Mouse (Mus musculus) cerebellum, postnatal 25 days (tissue): ENCODE data around the gene Ndufa7.
"Not testable (repeated sequence)": the region's sequence is repeated elsewhere in the genome, so short reads cannot be mapped to it uniquely, and the experiment has no call there.

ENCODE experiments used
- DNase-seq, 2 experiments: peaks; one replicate each; pipeline ENCODE4 v3.0.0; 2021; ENCODE audit warnings: mixed read lengths in 2 of 2

The Ndufa7 gene

DNA sequence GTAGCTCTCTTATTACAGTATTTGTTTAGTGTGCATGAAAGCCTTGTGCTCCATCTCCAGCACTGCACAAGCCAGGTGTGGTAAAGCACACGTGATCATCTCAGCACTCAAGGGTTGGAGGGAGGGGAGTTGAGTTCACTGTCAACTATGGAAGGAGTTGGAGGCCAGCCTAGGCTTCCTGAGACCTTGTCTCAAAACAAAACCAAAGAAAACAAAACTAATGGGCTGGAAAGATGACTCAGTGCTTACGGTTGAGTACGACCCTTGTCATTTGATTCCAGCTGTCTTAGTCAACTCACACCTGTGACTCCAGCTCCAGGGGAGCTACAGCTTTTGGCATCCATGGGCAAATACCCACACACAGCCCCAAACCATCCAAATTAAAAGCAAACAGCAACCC, 11.9 kb upstream of the Ndufa7 start:
- no peak for DNase-seq

DNA sequence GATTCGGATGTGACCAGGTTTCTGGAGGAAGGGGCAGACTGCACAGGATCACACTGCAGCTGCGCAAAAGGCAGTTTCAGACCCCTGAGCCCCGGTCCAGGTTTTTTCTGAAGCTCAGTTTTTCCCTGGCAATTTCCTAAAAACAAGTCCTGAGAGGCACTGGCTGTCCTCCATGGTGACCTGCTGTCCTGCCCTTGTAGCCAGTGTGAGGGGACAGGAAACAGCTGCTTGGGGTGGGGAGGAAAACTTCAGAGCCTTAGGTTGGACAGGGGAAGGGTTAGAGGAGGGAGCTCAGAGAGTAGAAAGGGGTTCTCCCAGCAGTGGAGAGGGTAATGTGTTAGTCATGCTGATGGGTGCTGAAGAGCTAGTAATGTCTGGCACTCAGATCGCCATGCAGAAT, 11.4 kb upstream of the Ndufa7 start:
- DNase-seq: no peak

DNA sequence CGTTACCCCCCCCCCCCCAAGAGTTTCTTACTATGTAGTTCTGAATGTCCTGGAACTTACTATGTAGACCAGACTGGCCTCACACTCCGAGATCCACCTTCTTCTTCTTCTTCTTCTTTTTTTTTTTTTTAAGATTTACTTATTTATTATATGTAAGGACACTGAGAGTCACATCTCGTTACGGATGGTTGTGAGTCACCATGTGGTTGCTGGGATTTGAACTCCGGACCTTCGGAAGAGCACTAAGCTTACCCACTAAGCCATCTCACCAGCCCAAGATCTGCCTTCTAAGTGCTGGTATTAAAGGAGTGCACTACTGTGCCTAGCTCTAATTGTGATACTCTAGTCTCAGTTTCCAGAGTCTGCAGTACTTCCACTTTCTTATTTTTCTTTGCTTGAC, 9.0 kb upstream of the Ndufa7 start:
- no peak for DNase-seq

DNA sequence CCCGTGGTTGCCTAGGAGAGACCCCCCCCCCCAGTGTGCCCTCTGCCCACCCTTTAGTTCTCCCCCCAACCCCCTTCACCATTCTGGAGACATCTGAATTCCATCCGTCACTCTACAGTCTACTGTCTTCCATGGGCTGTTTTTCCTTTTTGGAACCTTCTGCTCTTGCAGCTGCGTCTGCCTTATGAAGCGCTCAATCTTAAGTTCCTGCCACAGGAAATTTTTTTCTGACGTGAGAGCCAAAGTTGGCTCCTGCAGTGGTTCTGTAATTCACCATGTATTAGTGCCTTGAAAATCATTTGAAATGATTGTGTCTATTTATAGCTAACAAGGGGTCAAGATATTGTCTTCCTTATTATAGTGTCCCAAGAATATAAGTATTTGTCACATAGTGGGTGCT, 7.8 kb upstream of the Ndufa7 start:
- no peak for DNase-seq

DNA sequence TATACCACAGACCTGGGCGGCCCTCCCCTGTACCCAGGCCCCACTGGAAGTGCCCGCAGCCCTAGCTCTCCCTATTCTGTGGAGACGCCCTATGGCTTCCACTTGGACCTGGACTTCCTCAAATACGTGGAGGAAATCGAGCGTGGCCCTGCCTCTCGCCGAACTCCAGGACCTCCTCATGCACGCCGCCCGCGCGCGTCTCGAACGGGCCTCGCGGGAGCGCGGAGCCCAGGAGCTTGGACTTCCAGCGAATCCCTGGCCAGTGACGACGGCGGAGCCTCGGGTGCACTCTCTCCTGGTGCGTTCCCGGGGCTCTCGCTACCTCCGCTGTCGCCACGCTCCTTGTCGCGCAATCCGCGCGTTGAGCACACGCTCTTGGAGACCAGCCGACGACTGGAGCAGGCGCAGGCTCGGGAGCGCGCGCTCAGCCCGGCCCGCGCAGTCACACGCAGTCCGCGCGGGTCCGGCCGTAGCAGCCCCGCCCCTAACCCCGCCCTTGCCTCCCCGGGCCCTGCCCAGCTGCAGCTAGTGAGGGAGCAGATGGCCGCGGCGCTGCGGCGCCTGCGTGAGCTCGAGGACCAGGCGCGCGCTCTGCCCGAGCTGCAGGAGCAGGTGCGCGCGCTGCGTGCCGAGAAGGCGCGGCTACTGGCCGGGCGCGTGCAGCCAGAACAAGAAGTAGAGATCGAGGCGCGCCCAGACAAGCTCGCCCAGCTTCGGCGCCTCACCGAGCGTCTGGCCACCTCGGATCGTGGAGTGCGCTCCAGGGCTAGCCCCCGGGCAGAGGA, 7.0 kb upstream of the Ndufa7 start:
- DNase-seq: peak; percentile 95 to 97

DNA sequence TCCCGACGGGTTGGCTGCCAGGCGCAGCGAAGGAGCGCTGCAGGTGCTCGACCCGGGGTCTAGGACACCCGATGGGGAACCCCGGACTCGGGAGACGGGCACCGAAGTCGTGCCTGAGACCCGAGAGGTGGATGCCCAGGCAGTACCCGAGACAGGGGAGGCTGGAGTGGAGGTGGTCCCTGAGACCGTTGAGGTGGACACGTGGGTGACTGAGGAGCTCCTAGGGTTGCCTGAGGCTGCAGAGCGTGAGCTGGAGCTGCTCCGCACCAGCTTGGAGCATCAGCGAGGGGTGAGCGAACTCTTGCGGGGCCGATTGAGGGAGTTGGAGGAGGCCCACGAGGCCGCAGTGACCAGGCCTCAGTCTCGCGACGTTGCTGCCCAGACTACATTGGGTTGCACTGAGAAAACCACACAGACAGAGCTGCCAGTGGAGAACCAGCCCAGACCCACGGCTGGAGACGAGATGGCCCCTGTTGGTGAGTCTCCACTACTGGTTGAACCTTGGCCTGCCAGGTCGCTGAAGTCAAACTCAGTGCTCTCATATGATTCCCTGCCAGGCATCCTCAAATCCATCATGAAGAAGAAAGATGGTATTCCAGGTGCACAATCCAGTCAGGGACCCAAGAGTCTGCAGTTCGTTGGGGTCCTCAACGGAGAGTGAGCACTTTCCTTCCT, 6.3 kb upstream of the Ndufa7 start:
- no peak for DNase-seq

DNA sequence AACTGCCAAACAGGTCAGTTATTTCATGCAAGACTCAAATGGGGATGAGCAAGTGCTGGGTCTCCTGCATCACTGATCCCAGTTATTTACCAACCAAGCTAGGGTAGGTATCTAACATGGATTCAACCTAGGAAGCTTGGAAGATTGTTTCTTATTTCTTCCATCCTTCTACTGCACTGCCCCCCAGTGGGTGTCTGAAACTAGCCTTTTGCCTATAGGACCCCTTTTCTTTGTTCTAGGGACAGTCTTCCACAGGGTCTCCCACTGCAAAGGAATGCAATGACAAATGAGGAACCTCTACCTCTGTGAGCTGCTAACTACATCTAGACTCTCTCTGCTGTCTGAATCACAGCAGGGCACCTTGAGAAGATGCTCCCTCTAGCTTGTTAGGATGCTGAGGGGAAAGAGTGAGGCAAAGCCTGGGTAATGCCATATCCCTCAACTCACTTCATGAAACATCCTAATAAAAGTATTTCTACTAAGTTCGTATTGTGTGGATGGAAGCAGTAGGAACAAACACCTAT, 1.9 kb upstream of the Ndufa7 start:
- no peak for DNase-seq

DNA sequence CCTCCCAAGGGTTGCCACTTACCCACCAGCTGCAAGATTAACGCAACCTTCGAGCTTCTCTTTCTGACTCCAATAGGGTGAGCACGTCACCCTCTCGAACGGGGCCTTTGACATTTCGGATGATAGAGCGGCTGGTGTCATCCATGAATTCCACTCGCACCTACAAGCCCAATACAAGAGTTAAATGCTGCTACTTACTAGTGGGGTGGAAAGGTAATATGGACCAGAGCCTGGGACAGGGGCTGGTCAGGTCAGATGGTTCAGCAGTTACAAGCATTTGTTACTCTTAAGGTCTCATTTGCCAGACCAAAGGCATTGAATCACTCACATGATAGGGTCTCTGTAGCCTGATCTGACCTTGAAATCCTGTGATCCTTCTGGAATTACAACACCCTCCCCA, 1.2 kb upstream of the Ndufa7 start:
- not testable (repeated sequence) for DNase-seq

DNA sequence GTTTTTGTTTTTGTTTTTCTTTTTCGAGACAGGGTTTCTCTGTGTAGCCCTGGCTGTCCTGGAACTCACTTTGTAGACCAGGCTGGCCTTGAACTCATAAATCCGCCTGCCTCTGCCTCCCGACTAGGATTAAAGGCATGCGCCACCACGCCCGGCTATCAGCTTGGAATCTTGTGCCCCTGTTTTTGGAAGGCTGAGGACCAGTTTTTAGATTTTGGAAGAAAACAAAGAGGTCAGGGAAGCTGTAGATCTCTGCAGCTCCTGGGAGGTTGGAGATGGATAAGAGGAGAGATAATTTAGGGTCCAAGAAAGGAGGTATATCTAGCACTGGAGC, 592 bp downstream of the Ndufa7 start:
- DNase-seq: not testable (repeated sequence)

DNA sequence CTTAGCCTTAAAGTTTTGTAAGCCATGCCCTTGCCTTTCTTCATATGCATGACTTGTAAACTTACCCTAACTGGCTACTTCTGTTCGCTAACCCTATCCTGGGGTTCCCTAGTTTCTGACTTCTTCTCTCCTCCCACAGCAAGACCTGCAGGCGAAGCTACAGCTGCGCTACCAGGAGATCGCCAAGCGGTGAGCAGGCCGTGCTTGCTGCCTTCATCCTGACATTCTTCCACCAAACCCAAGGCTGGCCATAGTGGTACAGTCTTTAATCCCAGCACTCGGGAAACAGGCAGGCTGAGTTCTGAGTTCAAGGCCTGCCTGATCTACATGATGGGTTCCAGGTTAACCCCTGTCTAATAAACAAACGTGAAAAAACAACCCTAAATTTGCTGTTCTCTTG, 1.1 kb downstream of the Ndufa7 start:
- no peak for DNase-seq

DNA sequence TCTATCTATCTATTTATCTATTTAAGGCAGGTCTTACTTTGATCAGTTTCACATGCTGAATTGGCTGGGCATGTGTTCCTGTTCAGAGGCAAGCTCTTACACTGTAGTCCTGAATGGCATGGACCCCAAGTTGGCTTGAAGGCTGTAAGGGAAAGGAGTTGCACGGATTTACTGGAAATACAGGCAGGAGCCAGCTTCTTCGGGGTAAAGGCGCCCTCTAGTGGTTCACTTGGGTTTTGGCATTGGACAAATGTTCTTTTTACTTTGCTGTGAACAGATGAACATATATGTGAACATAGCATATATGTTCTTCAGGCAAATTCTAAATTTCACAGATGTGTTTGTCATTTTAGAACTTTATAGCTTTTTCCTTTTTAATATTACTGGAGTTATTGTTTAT, 2.5 kb downstream of the Ndufa7 start:
- DNase-seq: peak; percentile 70 to 81

DNA sequence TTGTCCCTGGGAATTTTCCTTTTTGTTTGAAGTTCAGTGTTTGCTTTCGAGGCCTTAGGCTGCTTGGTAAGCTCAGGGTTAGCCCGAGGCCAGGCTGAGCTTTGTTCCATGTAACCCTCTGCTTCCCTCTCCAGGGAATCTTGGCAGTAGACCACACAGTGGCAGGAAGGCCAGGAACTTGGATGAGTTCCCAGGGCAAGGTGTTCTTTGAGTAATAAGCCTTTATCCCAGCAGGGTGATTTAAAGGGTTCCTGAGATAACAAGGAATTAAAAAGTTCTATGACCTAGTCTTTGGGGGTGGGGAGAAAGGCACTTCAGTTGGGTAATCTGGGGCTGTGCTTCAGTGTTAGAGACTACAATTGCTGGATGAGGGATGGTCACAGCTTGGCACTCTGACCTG, 4.5 kb downstream of the Ndufa7 start:
- peak; percentile 65 to 76 for DNase-seq

DNA sequence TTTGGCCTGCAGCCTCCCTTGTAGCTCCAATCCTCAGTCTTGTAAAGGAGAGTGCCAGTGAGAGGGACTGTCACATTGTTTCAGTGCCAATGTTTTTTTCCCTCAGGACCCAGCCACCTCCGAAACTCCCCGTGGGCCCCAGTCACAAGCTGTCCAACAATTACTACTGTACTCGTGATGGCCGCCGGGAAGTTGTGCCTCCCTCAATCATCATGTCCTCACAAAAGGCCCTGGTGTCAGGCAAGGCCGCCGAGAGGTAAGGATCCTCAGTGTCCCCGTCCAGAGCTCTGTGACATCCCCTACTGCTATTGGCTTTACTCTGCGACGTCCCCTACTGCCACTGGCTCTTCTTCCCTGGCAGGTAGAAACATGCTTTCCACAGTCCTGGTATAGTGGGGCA, 5.2 kb downstream of the Ndufa7 start:
- DNase-seq: no peak

DNA sequence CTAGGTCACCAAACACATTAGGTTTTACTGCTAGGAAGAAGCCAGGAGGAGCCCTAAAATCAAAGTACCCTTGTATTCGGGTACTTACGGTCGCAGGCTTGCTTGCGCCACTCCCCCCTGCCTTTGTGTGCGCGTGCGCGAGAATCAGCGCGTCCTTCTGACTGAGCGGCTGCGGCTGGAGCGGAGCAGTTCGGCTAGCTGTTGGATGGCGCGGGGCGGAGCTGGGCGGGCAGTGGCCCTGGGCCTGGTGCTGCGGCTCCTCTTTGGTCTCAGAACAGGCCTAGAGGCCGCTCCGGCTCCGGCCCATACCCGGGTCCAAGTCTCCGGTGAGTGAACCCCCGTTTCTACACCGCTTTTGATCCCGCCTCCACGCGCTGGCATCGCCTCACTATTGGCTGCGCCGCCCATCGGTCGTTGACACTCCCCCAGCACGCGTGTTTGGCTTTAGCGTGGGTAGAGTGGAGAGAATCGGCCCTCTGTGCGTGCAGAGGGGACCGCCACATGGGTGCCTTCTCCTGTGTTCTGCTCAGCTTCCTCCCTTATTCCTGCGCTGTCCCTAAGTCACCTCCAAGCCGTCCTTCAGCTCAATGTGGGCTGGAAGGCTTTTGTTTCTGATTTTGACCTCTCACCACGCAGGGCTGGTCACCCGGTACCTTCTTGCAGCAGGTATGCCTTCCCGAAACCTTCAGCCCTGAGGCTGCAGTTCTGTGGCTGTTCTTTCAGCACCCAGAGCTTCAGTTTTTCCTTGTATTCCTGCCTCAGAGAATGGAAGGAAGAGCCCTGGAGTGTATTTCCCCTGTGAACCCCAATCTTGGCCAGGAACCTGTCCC, 18.8 kb downstream of the Ndufa7 start, which contains the start of gene Cd320:
Gene Cd320 (plus strand): TSS at position 126 of the 830 bp plus-strand sequence.
- DNase-seq: peak; percentile 95 to 97

DNA sequence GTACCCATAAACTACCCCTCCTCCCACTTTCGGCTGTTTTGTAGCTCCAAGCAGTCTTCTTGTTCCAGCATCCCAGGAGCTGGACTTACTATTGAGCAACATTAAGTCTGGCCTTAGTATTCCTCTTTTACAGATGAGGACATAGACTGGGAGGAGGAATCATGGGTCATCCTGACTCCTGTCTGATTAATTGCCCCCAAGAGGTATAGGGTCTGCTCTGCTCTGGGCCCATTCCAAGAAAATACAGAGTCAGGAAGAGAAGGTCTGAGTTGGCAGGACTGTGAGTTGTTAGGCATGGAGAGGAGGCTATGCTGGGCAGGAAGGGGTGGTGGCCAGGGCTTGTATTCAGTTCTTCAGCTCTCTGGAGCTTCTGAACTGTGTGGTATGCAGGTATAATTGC, 19.8 kb downstream of the Ndufa7 start:
- DNase-seq: no peak

DNA sequence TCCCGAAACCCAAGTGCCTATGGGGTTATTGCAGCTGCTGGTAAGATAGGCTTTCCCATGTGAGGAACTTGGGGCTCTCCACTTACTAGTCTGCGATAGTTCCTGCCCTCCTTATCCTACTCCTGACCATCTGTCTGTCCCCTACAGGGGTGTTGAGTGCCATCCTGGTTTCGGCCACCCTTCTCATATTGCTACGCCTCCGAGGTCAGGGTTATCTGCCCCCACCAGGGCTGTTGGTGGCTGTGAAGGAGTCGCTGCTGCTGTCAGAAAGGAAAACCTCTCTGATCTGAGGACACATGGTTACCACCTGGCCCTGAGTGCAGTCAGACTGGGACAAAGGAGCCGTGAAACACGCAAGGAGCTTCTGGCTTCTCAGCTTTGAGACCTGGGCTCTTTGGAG, 23.8 kb downstream of the Ndufa7 start:
- no peak for DNase-seq

DNA sequence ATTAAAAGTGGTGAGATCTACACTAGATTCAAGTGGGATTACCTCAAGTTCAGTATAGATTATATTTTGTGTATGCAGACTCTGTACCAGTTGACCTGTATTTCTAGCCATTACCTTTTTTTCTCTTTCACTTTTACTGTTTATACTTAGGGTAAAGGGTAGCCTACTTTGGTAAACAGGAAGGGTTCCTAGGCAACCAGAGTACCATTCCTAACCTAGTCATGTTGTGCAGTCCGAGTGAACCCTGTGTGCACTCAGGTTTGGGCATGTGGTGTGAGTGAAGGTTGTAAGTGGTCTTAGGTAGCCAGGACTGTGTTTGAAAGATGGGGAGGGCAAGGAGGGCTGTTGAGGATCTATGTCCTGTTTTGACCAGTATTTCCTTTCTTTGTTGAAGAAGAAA, 27.0 kb downstream of the Ndufa7 start:
- no peak for DNase-seq

DNA sequence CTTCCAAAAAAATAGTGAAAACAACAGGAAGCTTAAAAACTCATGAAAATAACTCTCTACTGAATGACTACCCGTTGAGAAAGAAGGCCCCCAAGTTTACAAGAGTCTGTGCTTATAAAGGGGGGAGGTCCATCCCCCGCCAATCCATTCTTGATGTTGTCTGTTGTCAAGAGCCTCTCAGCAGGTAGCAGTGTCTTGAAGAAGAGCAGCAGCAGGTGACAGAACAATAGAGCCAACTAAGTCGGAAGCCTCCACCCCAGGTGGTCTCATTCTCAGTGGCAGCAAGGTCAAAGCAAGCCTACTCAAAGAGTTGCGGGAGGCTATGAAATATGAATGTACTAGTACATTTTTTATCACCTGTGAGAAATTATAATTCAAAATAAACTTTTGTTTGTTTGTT, 33.4 kb downstream of the Ndufa7 start:
- DNase-seq: no peak

DNA sequence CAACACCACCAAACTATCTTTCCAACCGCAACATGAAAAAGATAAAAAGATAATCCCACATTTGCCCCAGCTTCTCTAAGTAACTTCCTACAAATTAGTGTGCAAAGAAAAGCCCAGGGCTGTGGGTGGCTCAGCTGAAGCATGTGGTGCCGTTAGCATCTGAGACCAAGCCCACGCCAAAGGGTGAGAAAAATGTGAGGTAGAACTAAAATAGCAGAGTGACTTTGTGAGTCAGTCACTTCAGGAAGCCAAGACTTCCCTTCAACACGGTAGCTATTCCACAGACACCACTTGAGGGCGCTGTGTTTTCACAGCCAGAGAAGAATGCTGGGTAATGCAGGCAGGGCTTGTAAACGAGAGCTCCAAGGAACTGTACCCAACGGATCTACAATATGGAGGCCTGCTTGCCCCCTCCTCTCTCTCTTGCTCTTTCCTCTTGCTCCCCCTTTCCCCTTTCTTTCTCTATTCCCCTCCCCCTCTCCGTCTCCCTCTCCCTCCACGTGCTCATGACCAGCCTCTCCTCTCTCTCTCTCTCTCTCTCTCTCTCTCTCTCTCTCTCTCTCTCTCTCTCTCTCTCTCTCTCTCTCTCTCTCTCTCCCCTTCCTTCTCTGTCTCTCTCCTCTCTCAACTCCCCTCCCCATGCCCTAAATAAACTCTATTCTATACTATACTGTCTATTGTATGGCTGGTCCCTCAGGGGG, 41.1 kb downstream of the Ndufa7 start:
- DNase-seq: peak; percentile 17 to 45

DNA sequence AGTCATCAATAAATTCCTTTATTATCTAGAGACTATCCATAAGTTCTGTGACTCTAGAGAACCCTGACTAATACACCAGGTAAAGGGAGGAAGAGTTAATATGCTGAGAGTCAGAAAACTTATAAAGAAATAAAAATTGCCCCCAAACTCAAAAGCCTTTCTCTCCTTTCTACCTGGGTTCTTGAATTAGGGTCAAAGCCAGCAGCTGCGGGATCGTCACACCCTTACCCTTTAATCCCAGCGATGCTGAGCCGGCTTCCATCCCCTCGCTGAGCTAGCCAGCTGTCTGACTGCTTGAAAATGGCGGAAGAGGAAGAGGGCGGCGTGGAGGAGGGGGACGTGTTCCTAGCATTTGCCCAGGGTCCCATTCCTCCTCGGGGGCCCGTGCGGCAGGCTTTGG, 49.2 kb downstream of the Ndufa7 start, which contains the start of gene Gm7029:
Gene Gm7029 (plus strand): TSS at position 301 of the 400 bp plus-strand sequence.
- DNase-seq: not testable (repeated sequence)

DNA sequence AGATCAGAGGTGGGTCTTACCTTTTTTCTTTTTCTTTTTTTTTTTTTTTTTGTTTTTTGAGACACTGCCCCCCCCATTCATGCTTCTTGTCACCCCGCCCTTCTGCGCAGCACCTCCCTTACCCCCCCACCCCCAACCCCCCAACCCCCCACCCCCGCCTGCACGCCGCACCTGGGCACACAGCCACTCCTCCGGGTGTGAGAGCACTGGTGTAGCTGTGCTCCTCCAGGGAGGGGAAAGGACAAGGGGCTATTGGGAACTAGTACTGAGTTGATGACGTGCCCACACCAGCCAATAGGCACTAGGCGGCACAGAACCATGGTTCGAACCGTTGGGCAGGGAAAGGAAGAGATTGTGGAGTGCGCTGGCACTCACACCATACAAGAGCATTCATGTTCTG, 50.0 kb downstream of the Ndufa7 start:
- DNase-seq: peak; percentile 35 to 54

DNA sequence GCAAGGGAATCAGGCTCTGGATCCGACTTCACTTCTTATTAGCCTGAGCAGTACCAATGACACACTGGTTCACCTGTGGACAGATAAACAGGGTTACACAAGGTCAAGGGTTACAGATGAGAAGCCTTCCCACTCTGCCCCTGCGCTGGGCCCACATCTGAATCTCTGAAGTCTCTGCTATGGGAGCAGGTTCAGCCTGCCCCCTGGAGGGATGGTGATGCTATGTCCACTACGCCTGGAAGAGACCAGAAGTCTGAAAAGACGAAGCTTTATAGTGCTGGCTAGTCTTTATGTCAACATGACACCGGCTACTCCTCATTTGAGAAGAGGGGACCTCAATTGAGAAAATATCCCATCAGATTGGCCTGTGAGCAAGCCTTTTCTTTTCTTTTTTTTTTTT, 51.4 kb downstream of the Ndufa7 start:
- DNase-seq: not testable (repeated sequence)

DNA sequence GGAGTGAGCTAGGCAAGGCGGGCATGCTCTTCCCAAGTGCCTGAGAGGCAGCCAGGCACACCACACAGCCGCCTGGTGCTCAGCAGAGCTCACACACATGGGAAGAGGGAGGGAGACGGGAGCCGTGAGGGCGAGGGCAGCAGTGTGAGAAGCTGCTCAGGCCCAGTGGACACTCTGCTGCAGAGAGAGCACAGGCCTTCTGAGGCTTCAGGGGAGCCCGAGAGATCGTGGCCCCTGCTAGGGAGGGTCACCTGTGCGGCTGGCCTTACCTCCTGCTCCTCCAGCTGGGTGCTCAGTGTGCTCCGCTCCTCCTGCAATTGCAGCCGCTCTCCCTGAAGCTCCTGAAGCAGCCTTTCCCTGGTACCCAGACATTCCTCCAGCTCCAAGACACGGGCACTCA, 59.9 kb downstream of the Ndufa7 start:
- DNase-seq: not testable (repeated sequence)
